ENCODE assay signal across 8 mouse cellular contexts in the genomic region with DNA sequence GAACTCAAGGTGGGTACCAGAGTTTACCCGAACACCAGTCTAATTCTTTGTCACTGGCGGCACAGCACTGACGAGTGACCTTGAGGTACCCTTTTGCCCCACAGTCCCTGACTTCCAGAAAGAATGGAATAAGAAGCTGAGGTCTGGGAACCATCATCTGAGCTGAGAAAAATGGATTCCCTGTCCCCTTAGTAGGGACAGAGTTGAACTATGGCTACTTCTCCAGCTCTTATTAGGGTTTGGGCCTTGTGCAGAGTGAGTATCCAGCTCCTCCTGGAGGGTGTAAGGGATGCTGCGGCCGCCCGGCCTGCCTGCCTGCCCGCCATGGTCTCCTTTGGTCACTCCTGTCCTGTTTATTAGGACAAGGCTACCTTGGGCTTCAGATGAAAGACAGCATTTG. TPM values are rescaled to one million over a fixed set of nuclear protein-coding genes. Genes with fewer than 3 reads are reported as not detected.
A peak's percentile ranks its signal among the peaks of the same experiment; 100 is the strongest.
DNase-seq lines count a peak whose midpoint lies in the region; ATAC-seq and TF ChIP-seq lines count a peak whose summit lies in the region.

No protein-coding gene starts in this region.

- peaks cover 19% of the 10 kb centered on the region for H3K4me1 ChIP-seq in forebrain, embryonic 12.5 days
- peaks cover 8% of the 10 kb centered on the region for H3K4me1 ChIP-seq in olfactory bulb, adult 2 months (ENCODE audit: control insufficient read depth, insufficient read depth, low read length)

- 54% methylated on average over 7 of the region's 7 CpGs for WGBS in forebrain, embryonic 12.5 days
- 57% methylated on average over 7 of the region's 7 CpGs for WGBS in olfactory bulb, adult 2 months

- peaks cover 20% of the 10 kb centered on the region for H3K36me3 ChIP-seq in forebrain, embryonic 12.5 days (replicated peaks)

- peak overlapping the region; percentile 69 for H3K4me2 ChIP-seq in forebrain, embryonic 12.5 days

- DNase-seq in left cerebral cortex, adult 2 months (ENCODE audit: extremely low spot score in 1 of 2, low spot score in 2 of 2): no peak
- DNase-seq in left cerebral cortex, postnatal 14 days (ENCODE audit: low spot score in 2 of 2): no peak
- peak; percentile 76 for DNase-seq in NIH3T3 (ENCODE audit: low read depth)
- peak; percentile 32 for DNase-seq in kidney, postnatal 14 days
- no peak for DNase-seq in c-Kit-positive CD71-positive TER-119-positive erythroid progenitor cells, embryonic 14.5 days (ENCODE audit: low spot score)
- DNase-seq in frontal cortex, postnatal 36 days (ENCODE audit: low spot score in 2 of 2): no peak

- no peaks in the 10 kb centered on the region for H3K9me3 ChIP-seq in forebrain, embryonic 12.5 days

- no peaks in the 10 kb centered on the region for H3K27me3 ChIP-seq in forebrain, embryonic 12.5 days

- peak overlapping the region; percentile 58 for H3K9ac ChIP-seq in forebrain, embryonic 12.5 days

- peak overlapping the region; percentile 43 for H3K4me3 ChIP-seq in left cerebral cortex, adult 2 months
- H3K4me3 ChIP-seq in forebrain, embryonic 12.5 days (replicated peaks): peak overlapping the region; percentile 38
- H3K4me3 ChIP-seq in olfactory bulb, adult 2 months (ENCODE audit: insufficient read depth, low read depth, low read length): peak overlapping the region; percentile 60

- no peak for TF ChIP-seq POLR2A in olfactory bulb, adult 2 months (IDR thresholded peaks at IDR 0.05; ENCODE audit: insufficient read depth, low read depth, low read length)

- TF ChIP-seq CTCF in left cerebral cortex, adult 2 months (IDR thresholded peaks at IDR 0.05): no peak; the same call in 1 of the 2 replicates
- TF ChIP-seq CTCF in olfactory bulb, adult 2 months (IDR thresholded peaks at IDR 0.05; ENCODE audit: insufficient read depth, low read depth, low read length): no peak

- ATAC-seq in forebrain, embryonic 12.5 days (ENCODE audit: low FRiP score): peak; percentile 1; the same call in 1 of the 2 replicates

- peak overlapping the region; percentile 86 for H3K27ac ChIP-seq in left cerebral cortex, adult 2 months
- H3K27ac ChIP-seq in forebrain, embryonic 12.5 days: peak overlapping the region; percentile 92
- peak overlapping the region; percentile 99 for H3K27ac ChIP-seq in olfactory bulb, adult 2 months (ENCODE audit: insufficient read depth, low read depth, low read length)

- intact Hi-C loops in left cerebral cortex, adult 2 months (cut with DNase I): loop anchor here (2.0 kb wide), 2 partner anchors 112 to 196 kb away; partner anchors contain the start of gene Mxd1
- intact Hi-C loops in left cerebral cortex, postnatal 14 days (cut with DNase I): loop anchor here (5.0 kb wide), 1 partner anchor 194 kb away; the partner anchor contains the start of gene Mxd1

RNA-seq across cellular contexts. Expression of gene C87436, which starts 34.9 kb away (rescaled TPM):
- total RNA-seq in left cerebral cortex, adult 2 months (2021): 10 to 100 TPM; 19.3 to 24.7 TPM
- total RNA-seq in left cerebral cortex, postnatal 14 days (2021): 10 to 100 TPM; 13.7 to 14.3 TPM
- polyA plus RNA-seq in forebrain, embryonic 12.5 days (2016; fragmentation: Nextera tagmentation; extraction: Ambion mirVana): 30.4 and 30.6 TPM in 2 replicates
- polyA plus RNA-seq in olfactory bulb, adult 2 months (2012; ENCODE audit: insufficient read depth, insufficient read length, low replicate concordance, missing spikeins): not detected in 2 replicates

RNA-seq across cellular contexts. Expression of gene Gm44790, which starts 46.6 kb away (rescaled TPM):
- total RNA-seq in left cerebral cortex, adult 2 months (2021): not detected
- total RNA-seq in left cerebral cortex, postnatal 14 days (2021): under 1 TPM in 1 of 2 experiments, not detected in 1; 0.49 TPM
- not detected in 2 replicates for polyA plus RNA-seq in forebrain, embryonic 12.5 days (2016; fragmentation: Nextera tagmentation; extraction: Ambion mirVana)
- not detected in 2 replicates for polyA plus RNA-seq in olfactory bulb, adult 2 months (2012; ENCODE audit: insufficient read depth, insufficient read length, low replicate concordance, missing spikeins)

RNA-seq across cellular contexts. Expression of gene Pcbp1, which starts 53.0 kb away (rescaled TPM):
- total RNA-seq in left cerebral cortex, adult 2 months (2021): 100 to 1,000 TPM; 174 to 176 TPM
- total RNA-seq in left cerebral cortex, postnatal 14 days (2021): 100 to 1,000 TPM; 182 to 190 TPM
- 497 and 562 TPM in 2 replicates for polyA plus RNA-seq in forebrain, embryonic 12.5 days (2016; fragmentation: Nextera tagmentation; extraction: Ambion mirVana)
- polyA plus RNA-seq in olfactory bulb, adult 2 months (2012; ENCODE audit: insufficient read depth, insufficient read length, low replicate concordance, missing spikeins): not detected in 2 replicates

Comparison
In these comparisons a context has a peak if more than half of its experiments do, and no peak if none do; other contexts are left out.
1. DNase-seq: peak in NIH3T3 (single experiment) and kidney, postnatal 14 days (single experiment); none in left cerebral cortex, adult 2 months (0 of 2), left cerebral cortex, postnatal 14 days (0 of 2), c-Kit-positive CD71-positive TER-119-positive erythroid progenitor cells, embryonic 14.5 days (single experiment) and frontal cortex, postnatal 36 days (0 of 2).
2. Peak in every context shown above with its lines, with median percentiles within 50 percentile points of each other: H3K27ac ChIP-seq and H3K4me3 ChIP-seq.